Mouse (Mus musculus) olfactory bulb, adult 2 months (tissue): Measurements from ENCODE around the gene Fam102b. TPM values are rescaled to one million over a fixed set of nuclear protein-coding genes. Genes with fewer than 3 reads are reported as not detected.

Source experiments
- H3K27ac ChIP-seq: fragments of 200-500 bp; 2 replicates; pipeline ENCODE4 v1.5.1; 2012; ENCODE audit warnings: low read depth, low read length; ENCODE audit not compliant: insufficient read depth
- H3K4me1 ChIP-seq: fragments of 200-500 bp; 2 replicates; pipeline ENCODE4 v1.6.1; 2012; ENCODE audit warnings: low read length; ENCODE audit not compliant: control insufficient read depth, insufficient read depth
- H3K4me3 ChIP-seq: fragments of 200-500 bp; 2 replicates; pipeline ENCODE4 v1.5.1; 2012; ENCODE audit warnings: mild to moderate bottlenecking, low read depth, low read length, moderate library complexity; ENCODE audit not compliant: insufficient read depth
- CTCF ChIP-seq: fragments of 200-500 bp; IDR thresholded peaks from 2 replicates; pipeline ENCODE4 v1.5.1; 2012; ENCODE audit warnings: low read depth, mild to moderate bottlenecking, low read length, moderate library complexity; ENCODE audit not compliant: insufficient read depth
- POLR2A ChIP-seq: fragments of 200-500 bp; IDR thresholded peaks from 2 replicates; pipeline ENCODE4 v1.6.1; 2012; ENCODE audit warnings: mild to moderate bottlenecking, low read depth, low read length, moderate library complexity; ENCODE audit not compliant: insufficient read depth
- WGBS: fragments of 180-500 bp; shearing (Covaris S2); methylation state at CpG from one replicate; pipeline ENCODE4 v1.1.7; 2018; 5-methylcytosine and 5-hydroxymethylcytosine counted together
- polyA plus RNA-seq: library from polyadenylated mRNA; stranded (reverse); fragments of >200 nt; gene quantifications from 2 replicates; pipeline ENCODE4 v1.2.4, GENCODE M21; 2012; ENCODE audit warnings: low replicate concordance; ENCODE audit not compliant: missing spikeins, insufficient read depth, insufficient read length

Fam102b gene
- polyA plus RNA-seq, 1 experiment, result not detected

GRCm38 (mm10) chr3:109023066-109023465, 4.3 kb downstream of the Fam102b start:
- Histone ChIP-seq H3K4me1 (peaks cover 9% of the 10 kb centered on the region; the same call in 1 of the 2 replicates), H3K4me3 (peak overlapping the region; percentile 25; the same call in 1 of the 2 replicates), H3K27ac (no peak overlapping the region)
- 29% methylated on average over 8 of the region's 8 CpGs for WGBS
- TF ChIP-seq POLR2A (no peak), CTCF (no peak)

GRCm38 (mm10) chr3:109021720-109022516, 5.5 kb downstream of the Fam102b start:
- TF ChIP-seq POLR2A, result no peak
- 68% methylated on average over 6 of the region's 6 CpGs for WGBS
- no peak overlapping the region for H3K27ac ChIP-seq
- peaks cover 9% of the 10 kb centered on the region; the same call in 1 of the 2 replicates for H3K4me1 ChIP-seq
- no peak overlapping the region for H3K4me3 ChIP-seq

GRCm38 (mm10) chr3:109018336-109018735, 9.1 kb downstream of the Fam102b start:
- peaks cover 9% of the 10 kb centered on the region; the same call in 1 of the 2 replicates for H3K4me1 ChIP-seq
- no peak overlapping the region for H3K4me3 ChIP-seq
- TF ChIP-seq CTCF, result no peak
- no peak for TF ChIP-seq POLR2A
- 84% methylated on average over 5 of the region's 5 CpGs for WGBS
- no peak overlapping the region for H3K27ac ChIP-seq

GRCm38 (mm10) chr3:109012595-109012994, 14.8 kb downstream of the Fam102b start:
- 72% methylated on average over 4 of the region's 4 CpGs for WGBS
- Histone ChIP-seq H3K27ac (no peak overlapping the region), H3K4me1 (peaks cover 2% of the 10 kb centered on the region; the same call in 1 of the 2 replicates), H3K4me3 (no peak overlapping the region)
- TF ChIP-seq CTCF (no peak), POLR2A (no peak)

- H3K4me3 ChIP-seq, result no peak overlapping the region
- no peak overlapping the region for H3K27ac ChIP-seq
- TF ChIP-seq CTCF, result no peak
- TF ChIP-seq POLR2A, result no peak
- WGBS, result 32% methylated on average over 7 of the region's 7 CpGs
- H3K4me1 ChIP-seq, result peaks cover 6% of the 10 kb centered on the region; the same call in 1 of the 2 replicates
Measured at GRCm38 (mm10) chr3:109010489-109011260, 16.7 kb downstream of the Fam102b start.

- TF ChIP-seq CTCF, result no peak
- no peak for TF ChIP-seq POLR2A
- H3K27ac ChIP-seq, result no peak overlapping the region
- H3K4me1 ChIP-seq, result peaks cover 15% of the 10 kb centered on the region
- WGBS, result 79% methylated on average over 5 of the region's 5 CpGs
- H3K4me3 ChIP-seq, result no peak overlapping the region
Measured at GRCm38 (mm10) chr3:109008180-109008579, 19.2 kb downstream of the Fam102b start.

- 84% methylated on average over 5 of the region's 5 CpGs for WGBS
- no peak overlapping the region for H3K27ac ChIP-seq
- H3K4me3 ChIP-seq, result no peak overlapping the region
- TF ChIP-seq CTCF (no peak), POLR2A (no peak)
- peaks cover 18% of the 10 kb centered on the region for H3K4me1 ChIP-seq
Measured at GRCm38 (mm10) chr3:109005777-109006176, 21.6 kb downstream of the Fam102b start.

GRCm38 (mm10) chr3:108999173-108999572, 28.2 kb downstream of the Fam102b start:
- WGBS, result 83% methylated on average over 1 of the region's 1 CpGs
- Histone ChIP-seq H3K4me3 (no peak overlapping the region), H3K27ac (no peak overlapping the region), H3K4me1 (peaks cover 12% of the 10 kb centered on the region)
- TF ChIP-seq CTCF, result no peak

GRCm38 (mm10) chr3:108997762-108998161, 29.6 kb downstream of the Fam102b start:
- Histone ChIP-seq H3K4me1 (peaks cover 14% of the 10 kb centered on the region), H3K27ac (no peak overlapping the region), H3K4me3 (no peak overlapping the region)
- 80% methylated on average over 4 of the region's 4 CpGs for WGBS
- TF ChIP-seq POLR2A (no peak), CTCF (no peak)
